Mouse (Mus musculus) naive thymus-derived CD4-positive, alpha-beta T cell, adult 5 months (primary cell): Measurements from ENCODE around the gene 1190005I06Rik. TPM values are rescaled to one million over a fixed set of nuclear protein-coding genes. Genes with fewer than 3 reads are reported as not detected.

ENCODE experiments used
- polyA plus RNA-seq: library from polyadenylated mRNA; unstranded; fragments of 100-300 nt; shearing (Covaris generic); gene quantifications from one replicate; pipeline ENCODE4 v1.2.1, GENCODE M21; 2017

Gene 1190005I06Rik
- polyA plus RNA-seq: not detected

GRCm38 (mm10) chr8:120647532-120647931 is at the start of gene 1190005I06Rik:
1190005I06Rik (minus strand) TSS chr8:120647632.

GRCm38 (mm10) chr8:120668374-120668905 is 21.0 kb upstream of the 1190005I06Rik start, which contains the start of gene Emc8:
Emc8 (minus strand) TSS chr8:120668573.

GRCm38 (mm10) chr8:120667561-120668373 is 20.3 kb upstream of the 1190005I06Rik start, which contains the start of the genes Gm27021 and Cox4i1:
Gm27021 (minus strand) TSS chr8:120668079.
Cox4i1 (plus strand) TSS chr8:120668222.

GRCm38 (mm10) chr8:120588908-120589771 is 58.3 kb downstream of the 1190005I06Rik start, which contains the start of gene Gins2:
Gins2 (minus strand) TSS chr8:120589304.

Other genes with a start within 250 kb of the 1190005I06Rik start
- 3.3 TPM for gene Gins2, start 58.3 kb downstream of the 1190005I06Rik start, polyA plus RNA-seq
- not detected for gene Gm27021, start 20.4 kb upstream of the 1190005I06Rik start, polyA plus RNA-seq
- gene Cox4i1, start 20.6 kb upstream of the 1190005I06Rik start, polyA plus RNA-seq: 700 TPM
- gene Emc8, start 20.9 kb upstream of the 1190005I06Rik start, polyA plus RNA-seq: 47.7 TPM
- gene Irf8, start 88.7 kb upstream of the 1190005I06Rik start, polyA plus RNA-seq: 9.9 TPM